Mouse (Mus musculus) stomach, embryonic 16.5 days (tissue): Measurements from ENCODE around the gene Trpm5. TPM values are rescaled to one million over a fixed set of nuclear protein-coding genes. Genes with fewer than 3 reads are reported as not detected.

Experiments used
- ATAC-seq: fragments of 200-750 bp; cut with Nextera tagmentation; 2 replicates; pipeline ENCODE4 v1.8.0; 2017; ENCODE audit warnings: moderate number of reproducible peaks, moderate TSS enrichment; ENCODE audit not compliant: insufficient read depth, low FRiP score
- H3K27ac ChIP-seq: fragments of 300-500 bp; sonication (generic); 2 replicates; pipeline ENCODE4 v1.5.1; 2014; ENCODE audit warnings: low read length
- H3K27me3 ChIP-seq: fragments of 300-500 bp; sonication (generic); 2 replicates; pipeline ENCODE4 v1.6.1; 2014; ENCODE audit warnings: low read length, control low read depth, mixed read lengths; ENCODE audit not compliant: control insufficient read depth, insufficient read depth
- H3K36me3 ChIP-seq: fragments of 300-500 bp; sonication (generic); 2 replicates; pipeline ENCODE4 v1.6.1; 2014; ENCODE audit warnings: low read length; ENCODE audit not compliant: control insufficient read depth, insufficient read depth
- H3K4me1 ChIP-seq: fragments of 300-500 bp; sonication (generic); 2 replicates; pipeline ENCODE4 v1.6.1; 2014; ENCODE audit warnings: low read length, control low read depth, mixed read lengths; ENCODE audit not compliant: control insufficient read depth, insufficient read depth
- H3K4me2 ChIP-seq: fragments of 300-500 bp; sonication (generic); 2 replicates; pipeline ENCODE4 v1.6.1; 2014; ENCODE audit warnings: low read depth, low read length, mixed read lengths
- H3K4me3 ChIP-seq: fragments of 300-500 bp; sonication (generic); replicated peaks from 2 replicates; pipeline ENCODE4 v1.5.1; 2014; ENCODE audit warnings: mild to moderate bottlenecking, low read length
- H3K9ac ChIP-seq: fragments of 300-500 bp; sonication (generic); 2 replicates; pipeline ENCODE4 v1.6.1; 2014; ENCODE audit warnings: low read length
- H3K9me3 ChIP-seq: fragments of 300-500 bp; sonication (generic); replicated peaks from 2 replicates; pipeline ENCODE4 v1.6.1; 2016; ENCODE audit warnings: low read length, control low read depth; ENCODE audit not compliant: control insufficient read depth
- WGBS: fragments of 180-500 bp; shearing (Covaris S2); extraction: QIAGEN DNeasy Blood & Tissue Kit; methylation state at CpG from one replicate; pipeline ENCODE4 v1.1.7; 2014; 5-methylcytosine and 5-hydroxymethylcytosine counted together
- polyA plus RNA-seq: library from polyadenylated mRNA; unstranded; fragments of >200 nt; fragmentation: Nextera tagmentation; extraction: Ambion mirVana; gene quantifications from 2 replicates; pipeline ENCODE4 v1.2.1, GENCODE M21; 2015

Trpm5 gene
- polyA plus RNA-seq, 1 experiment from 2014 or later = 18.5 TPM

DNA sequence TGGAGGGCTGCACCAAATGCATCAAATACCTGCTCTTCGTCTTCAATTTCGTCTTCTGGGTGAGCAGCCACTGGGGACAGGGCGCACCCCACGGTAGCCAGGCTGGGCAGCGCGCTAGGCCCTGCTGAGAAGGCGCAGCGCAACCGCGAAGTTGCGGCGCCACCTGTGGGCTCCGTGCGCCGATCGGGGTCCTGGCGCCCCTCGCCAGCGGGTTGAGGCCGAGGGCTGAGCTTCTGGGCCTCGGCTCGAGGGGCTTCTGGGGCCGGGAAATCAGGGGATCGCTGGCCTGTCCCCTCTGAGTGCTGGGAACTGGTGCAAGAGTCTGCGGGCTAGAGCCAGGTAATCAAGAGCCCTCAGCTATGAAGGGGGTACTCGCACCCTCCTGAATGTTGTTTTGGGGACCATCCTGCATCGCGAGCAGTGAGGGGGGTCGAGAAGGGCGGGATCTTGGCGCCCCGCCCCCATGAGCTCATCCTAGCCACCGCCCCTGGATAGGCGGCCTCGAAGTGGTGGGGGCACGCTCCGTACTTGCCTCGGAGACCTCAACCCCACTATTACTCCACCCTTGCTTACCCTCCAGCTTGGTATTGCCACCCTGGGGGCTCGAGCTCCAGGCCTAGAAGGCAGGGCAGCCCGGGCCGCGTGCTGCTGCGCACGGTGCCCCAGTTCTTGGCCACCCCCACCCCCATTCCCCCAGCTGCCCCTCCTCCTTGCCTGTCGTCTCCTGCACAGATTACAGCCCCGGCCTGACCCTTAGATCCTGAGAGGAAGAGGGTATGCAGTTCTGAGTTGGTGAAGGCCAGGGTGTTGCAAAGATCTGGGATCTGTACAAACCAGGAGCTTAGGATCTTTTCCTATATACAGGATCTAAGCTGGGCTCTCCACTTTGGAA, 41.2 kb downstream of the Trpm5 start:
- Histone ChIP-seq H3K9me3 (no peaks in the 10 kb centered on the region), H3K4me2 (peak overlapping the region; percentile 84), H3K27ac (peak overlapping the region; percentile 95), H3K4me3 (peak overlapping the region; percentile 97), H3K36me3 (0 out of 2 replicates have a peak, but pooled peaks cover 3% of the 10 kb centered on the region), H3K27me3 (no peaks in the 10 kb centered on the region), H3K9ac (peak overlapping the region; percentile 98), H3K4me1 (peaks cover 41% of the 10 kb centered on the region)
- 1% methylated on average over 46 of the region's 46 CpGs for WGBS
- peak; percentile 69 for ATAC-seq

DNA sequence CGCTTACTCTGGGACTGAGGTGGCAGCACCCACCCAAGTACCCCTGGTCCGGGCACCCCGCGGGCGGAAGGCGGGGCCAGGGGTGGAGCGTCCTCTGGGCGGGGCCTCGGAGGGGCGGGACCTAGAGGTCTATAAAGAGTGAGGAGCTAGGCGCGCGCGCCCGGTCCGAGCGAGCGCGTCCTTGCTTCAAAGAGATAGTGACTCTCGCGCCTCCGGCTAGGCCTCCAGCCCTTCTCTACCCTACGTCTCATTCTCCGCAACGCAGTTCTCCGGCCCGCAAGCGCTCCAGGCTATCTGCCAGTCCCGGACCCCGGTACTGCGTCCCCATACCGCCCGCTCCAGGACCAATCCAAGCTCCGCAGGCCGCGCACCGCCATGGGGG, 41.8 kb downstream of the Trpm5 start, which contains the start of gene Cd81:
TSS of gene Cd81 (plus strand) at position 114 of the 382 bp plus-strand sequence.
- H3K9me3 ChIP-seq = no peaks in the 10 kb centered on the region
- H3K4me2 ChIP-seq = peak within 1 kb of the TSS; percentile 84
- H3K4me3 ChIP-seq = peak within 1 kb of the TSS; percentile 97
- H3K9ac ChIP-seq = peak within 1 kb of the TSS; percentile 98
- WGBS = under 1% methylated on average over 37 of the region's 37 CpGs
- 0 out of 2 replicates have a peak, but pooled peaks cover 3% of the 10 kb centered on the region for H3K36me3 ChIP-seq
- peak; percentile 84 for ATAC-seq
- peak within 1 kb of the TSS; percentile 95 for H3K27ac ChIP-seq
- H3K4me1 ChIP-seq = peaks cover 35% of the 10 kb centered on the region
- H3K27me3 ChIP-seq = no peaks in the 10 kb centered on the region

GRCm38 (mm10) chr7:143051316-143051715, 43.1 kb downstream of the Trpm5 start:
- Histone ChIP-seq H3K9ac (no peak overlapping the region), H3K27ac (no peak overlapping the region), H3K36me3 (0 out of 2 replicates have a peak, but pooled peaks cover 2% of the 10 kb centered on the region), H3K4me2 (no peak overlapping the region), H3K27me3 (no peaks in the 10 kb centered on the region), H3K4me3 (no peak overlapping the region), H3K4me1 (peaks cover 23% of the 10 kb centered on the region), H3K9me3 (no peaks in the 10 kb centered on the region)
- ATAC-seq = no peak
- WGBS = 62% methylated on average over 2 of the region's 2 CpGs

DNA sequence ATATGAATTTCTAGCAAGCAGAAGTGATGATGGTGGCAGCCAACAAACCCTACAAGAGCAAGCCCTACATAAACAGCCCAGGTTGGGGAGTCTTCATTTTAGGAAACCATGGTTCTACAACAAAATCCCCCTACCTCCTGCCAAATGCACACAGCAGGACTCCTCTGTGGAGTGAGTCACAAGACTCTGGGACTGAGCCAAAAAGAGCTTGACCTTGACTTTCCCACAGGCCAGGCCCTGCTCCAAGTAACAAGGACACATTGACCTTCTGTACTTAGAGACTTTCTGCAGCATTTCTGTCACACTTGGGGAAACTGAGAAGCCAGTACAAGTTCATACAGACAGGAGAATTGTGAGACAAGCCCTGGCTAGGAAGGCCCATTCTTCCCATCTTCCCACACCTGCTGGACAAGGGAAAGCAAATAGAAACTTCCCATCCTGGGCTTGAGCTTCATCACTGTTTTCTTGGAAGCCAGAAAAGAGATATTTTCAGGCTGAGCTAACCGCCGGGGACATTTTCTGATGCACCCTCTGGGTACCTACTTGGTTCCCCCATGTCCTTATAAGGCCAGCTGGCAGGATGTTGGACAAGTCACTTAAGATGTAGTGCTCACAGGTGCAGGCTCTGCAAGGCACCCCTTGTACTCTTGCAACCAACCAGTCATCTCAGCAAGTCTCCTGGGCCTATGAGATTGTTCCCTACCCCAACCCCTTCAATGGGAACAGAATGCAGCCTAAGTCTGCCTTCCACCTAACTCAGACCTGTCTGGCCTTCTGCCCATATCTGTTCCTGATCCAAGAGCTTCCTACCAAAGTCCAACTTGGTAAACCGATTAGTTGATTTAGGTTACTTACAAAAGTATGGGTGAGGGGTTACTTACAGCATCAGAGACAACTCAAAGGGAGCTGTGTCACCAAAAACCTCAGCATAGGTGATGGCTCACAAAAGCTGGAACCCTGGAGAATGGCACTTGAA, 44.3 kb downstream of the Trpm5 start:
- no peaks in the 10 kb centered on the region for H3K9me3 ChIP-seq
- no peak overlapping the region for H3K27ac ChIP-seq
- H3K4me3 ChIP-seq = no peak overlapping the region
- ATAC-seq = no peak
- H3K9ac ChIP-seq = no peak overlapping the region
- H3K4me1 ChIP-seq = peaks cover 11% of the 10 kb centered on the region
- no peaks in the 10 kb centered on the region for H3K27me3 ChIP-seq
- 86% methylated on average over 3 of the region's 3 CpGs for WGBS
- no peak overlapping the region for H3K4me2 ChIP-seq
- no peaks in the 10 kb centered on the region for H3K36me3 ChIP-seq

- H3K9me3 ChIP-seq = no peaks in the 10 kb centered on the region; the same call in 1 of the 2 replicates
- H3K27ac ChIP-seq = no peak overlapping the region
- H3K4me3 ChIP-seq = no peak overlapping the region
- WGBS = 79% methylated on average over 3 of the region's 3 CpGs
- no peak overlapping the region for H3K9ac ChIP-seq
- no peak overlapping the region for H3K4me2 ChIP-seq
- peaks cover 4% of the 10 kb centered on the region; the same call in 1 of the 2 replicates for H3K4me1 ChIP-seq
- no peak for ATAC-seq
- H3K36me3 ChIP-seq = no peaks in the 10 kb centered on the region
- no peaks in the 10 kb centered on the region for H3K27me3 ChIP-seq
These were observed 45.1 kb downstream of the Trpm5 start for GRCm38 (mm10) chr7:143049331-143049730.

DNA sequence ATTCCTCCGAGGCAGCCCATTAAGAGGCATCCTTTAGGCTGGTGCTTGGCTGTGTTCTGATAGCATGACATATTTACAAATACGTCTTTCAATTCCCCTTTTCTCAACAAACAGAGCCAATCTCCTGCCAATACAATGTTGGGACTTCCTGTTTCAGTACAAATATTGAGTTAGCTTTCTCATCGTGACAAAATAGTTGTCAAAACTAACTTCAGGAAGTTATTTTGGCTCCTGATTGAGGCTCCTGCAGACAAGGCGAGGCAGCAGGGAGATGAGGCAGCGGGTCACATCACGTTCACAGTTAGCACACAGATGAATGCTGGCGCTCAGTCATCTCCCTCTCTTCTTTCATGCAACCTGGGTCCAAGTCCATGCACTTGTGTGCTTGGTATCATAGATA, 48.1 kb downstream of the Trpm5 start:
- Histone ChIP-seq H3K9me3 (no peaks in the 10 kb centered on the region; the same call in 1 of the 2 replicates), H3K9ac (no peak overlapping the region), H3K27ac (no peak overlapping the region), H3K4me2 (no peak overlapping the region), H3K4me3 (no peak overlapping the region), H3K36me3 (no peaks in the 10 kb centered on the region), H3K4me1 (peaks cover 14% of the 10 kb centered on the region; the same call in 1 of the 2 replicates), H3K27me3 (no peaks in the 10 kb centered on the region)
- no peak for ATAC-seq
- 59% methylated on average over 7 of the region's 7 CpGs for WGBS

DNA sequence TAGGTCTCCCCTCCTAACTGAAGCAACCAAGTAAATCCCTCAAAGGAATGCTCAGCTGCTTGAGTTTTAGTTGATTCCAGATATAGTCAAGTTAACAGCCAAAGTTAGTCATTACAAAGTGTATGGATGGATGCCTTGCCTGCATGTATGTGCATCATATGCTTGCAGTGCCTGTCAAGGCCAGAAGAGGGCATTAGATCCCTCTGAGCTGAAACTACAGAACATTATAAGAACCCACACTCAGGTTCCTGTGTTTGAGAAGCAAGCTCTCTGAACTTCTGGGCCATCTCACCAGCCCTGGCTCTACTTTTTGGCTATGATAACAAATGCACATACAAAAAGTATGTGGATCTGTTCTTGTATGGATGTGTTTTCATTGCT, 49.6 kb downstream of the Trpm5 start:
- no peak overlapping the region for H3K4me2 ChIP-seq
- no peaks in the 10 kb centered on the region for H3K36me3 ChIP-seq
- no peak for ATAC-seq
- peaks cover 17% of the 10 kb centered on the region; the same call in 1 of the 2 replicates for H3K4me1 ChIP-seq
- H3K27me3 ChIP-seq = no peaks in the 10 kb centered on the region
- H3K9me3 ChIP-seq = no peaks in the 10 kb centered on the region; the same call in 1 of the 2 replicates
- H3K27ac ChIP-seq = no peak overlapping the region
- no peak overlapping the region for H3K9ac ChIP-seq
- H3K4me3 ChIP-seq = no peak overlapping the region

DNA sequence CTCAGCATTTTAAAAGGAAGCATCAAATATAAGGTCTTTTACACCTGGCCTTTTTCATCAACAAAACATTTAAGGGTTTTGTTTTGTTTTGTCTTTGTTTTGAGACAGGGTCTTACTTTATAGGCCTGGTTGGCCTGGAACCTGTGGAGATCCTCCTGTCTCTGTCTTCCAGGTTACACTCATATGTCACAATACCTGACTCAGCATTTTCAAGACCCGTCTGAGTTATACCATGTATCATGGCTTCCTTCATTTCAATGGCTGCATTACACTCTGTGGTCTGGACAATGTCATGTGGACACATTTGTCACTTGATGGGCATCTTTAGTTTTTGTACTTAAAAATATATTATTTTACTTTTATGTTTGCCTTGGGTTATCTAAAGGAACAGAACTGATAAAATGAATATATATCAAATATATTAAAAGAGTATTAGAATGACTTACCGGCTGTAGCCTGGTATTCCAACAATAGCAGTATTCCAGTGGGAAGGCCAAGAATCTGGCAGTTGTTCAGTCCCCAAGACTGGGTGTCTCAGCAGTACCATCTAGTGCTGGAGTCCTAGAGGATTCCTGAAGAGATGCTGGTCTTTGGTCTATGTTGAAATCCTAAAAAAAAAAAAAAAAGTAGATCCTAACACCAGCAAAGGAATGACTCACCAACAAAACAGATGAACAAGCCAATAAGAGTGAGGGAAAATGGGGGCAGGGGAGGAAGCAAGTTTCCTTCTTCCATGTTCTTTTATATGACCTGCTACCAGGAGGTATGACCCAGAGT, 50.2 kb downstream of the Trpm5 start:
- no peak for ATAC-seq
- H3K9me3 ChIP-seq = no peaks in the 10 kb centered on the region; the same call in 1 of the 2 replicates
- no peak overlapping the region for H3K9ac ChIP-seq
- 92% methylated on average over 2 of the region's 2 CpGs for WGBS
- H3K27ac ChIP-seq = no peak overlapping the region
- no peak overlapping the region for H3K4me3 ChIP-seq
- H3K27me3 ChIP-seq = no peaks in the 10 kb centered on the region
- H3K4me2 ChIP-seq = no peak overlapping the region
- peaks cover 17% of the 10 kb centered on the region; the same call in 1 of the 2 replicates for H3K4me1 ChIP-seq
- H3K36me3 ChIP-seq = no peaks in the 10 kb centered on the region
